Mouse (Mus musculus): Measurements from ENCODE around the gene Naa15.
"Not testable (repeated sequence)": the region's sequence is repeated elsewhere in the genome, so short reads cannot be mapped to it uniquely, and the experiment has no call there.

Naa15 gene

DNA sequence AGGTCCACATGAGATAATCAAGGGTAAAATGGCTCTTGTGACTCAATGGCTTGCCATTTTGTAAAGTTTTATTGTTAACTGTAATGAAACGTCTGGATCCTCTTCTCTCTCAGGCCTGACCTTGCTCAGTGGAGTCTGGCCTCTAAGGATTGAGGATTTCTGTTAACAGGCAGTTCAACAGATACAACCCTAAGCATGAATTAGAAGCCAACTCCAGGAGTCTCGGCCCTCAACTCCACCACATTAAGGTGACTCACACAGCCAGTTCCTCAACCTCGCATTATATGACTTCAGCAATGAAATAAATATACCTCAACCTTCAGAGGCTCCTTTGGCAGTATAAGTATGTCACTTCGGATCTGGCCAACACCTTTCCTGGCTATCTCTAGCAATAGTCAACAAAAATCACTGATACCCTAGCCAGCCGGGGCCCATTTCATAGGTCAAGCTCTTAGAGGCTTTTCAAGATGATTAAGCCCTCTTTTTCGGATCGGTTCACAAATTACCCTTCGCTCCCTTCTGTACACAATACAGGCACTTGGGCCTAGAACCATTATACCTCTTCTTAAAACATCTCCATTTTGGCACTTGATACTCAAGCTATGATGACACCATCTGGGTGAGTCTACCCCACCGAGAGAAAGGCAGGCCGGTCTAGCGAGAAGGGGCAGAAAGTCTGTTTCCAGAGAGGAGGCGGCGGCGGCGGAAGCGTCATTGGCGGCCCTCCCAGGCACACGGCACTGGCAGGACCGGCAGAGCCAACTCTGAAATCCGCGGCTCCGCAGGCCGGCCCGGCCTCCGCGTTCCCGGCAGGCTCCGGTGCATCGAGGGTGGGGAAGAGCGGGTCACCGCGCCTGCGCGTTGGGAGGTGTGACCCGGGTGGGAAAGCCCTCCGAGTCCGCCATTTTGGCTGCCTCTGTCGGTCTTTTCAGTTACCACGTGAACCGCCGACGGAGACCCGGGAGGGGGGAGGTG lies at the start of gene Naa15:
Gene Naa15, plus strand, starts transcription at position 51 of the 975 bp plus-strand sequence.
- DNase-seq (ENCODE audit: low read depth, low spot score) = peak; percentile 97

DNA sequence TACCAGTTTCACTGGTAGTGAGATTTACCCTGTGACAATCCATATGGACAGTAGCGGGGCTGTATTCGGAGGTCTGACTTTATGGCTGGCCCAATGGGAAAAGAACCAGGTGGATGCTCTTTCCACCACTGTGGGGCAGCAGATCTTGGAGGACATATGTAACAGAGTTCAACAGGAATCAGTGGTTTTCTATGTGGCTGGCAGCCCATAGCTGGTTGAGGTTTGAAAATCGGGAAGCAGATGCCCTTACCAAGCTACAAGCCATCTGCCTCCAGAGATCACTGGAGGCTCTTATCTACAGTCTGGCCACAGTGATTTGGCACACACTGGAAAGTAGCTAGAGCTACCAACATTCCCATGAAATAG lies 49.4 kb upstream of the Naa15 start:
- no peak for DNase-seq (ENCODE audit: low read depth, low spot score)

DNA sequence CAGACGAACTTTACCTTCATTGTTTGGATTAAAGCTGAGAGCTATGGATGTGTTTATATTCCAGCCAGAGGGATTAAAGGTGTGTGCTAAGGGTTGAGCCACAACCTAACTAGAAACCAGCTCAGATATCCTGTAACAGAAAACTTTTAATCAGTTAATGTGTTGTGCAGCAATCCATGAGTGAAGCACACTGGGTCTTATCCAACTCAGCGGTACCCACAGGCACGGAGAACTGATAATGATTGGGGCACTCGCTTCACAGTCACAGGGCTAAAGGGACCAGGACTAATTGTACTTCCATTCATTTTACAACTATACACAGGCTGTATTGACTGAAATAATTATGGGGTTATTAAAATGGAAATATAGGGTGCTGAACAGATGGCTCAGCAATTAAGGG lies 48.0 kb upstream of the Naa15 start:
- DNase-seq (ENCODE audit: low read depth, low spot score) = no peak

DNA sequence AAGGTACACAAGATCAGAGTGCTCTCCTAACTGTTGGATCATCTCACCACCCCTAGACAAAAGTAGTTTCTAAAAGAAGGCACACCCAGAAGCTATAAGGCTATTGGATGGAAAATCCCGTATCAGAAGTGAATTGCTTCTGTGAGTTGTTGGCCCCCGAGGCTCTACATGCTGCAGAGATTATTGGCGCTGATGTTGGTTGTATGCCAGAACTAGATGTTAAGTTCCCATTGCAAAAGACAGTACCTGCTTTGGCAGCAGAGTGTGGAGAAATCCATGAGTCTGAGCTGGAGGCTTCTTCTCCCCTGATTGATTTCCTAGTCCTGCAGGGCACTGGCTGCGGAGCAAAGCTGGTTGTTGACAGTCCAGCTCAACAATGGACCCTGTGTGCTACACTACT lies 46.9 kb upstream of the Naa15 start:
- DNase-seq (ENCODE audit: low read depth, low spot score) = no peak

DNA sequence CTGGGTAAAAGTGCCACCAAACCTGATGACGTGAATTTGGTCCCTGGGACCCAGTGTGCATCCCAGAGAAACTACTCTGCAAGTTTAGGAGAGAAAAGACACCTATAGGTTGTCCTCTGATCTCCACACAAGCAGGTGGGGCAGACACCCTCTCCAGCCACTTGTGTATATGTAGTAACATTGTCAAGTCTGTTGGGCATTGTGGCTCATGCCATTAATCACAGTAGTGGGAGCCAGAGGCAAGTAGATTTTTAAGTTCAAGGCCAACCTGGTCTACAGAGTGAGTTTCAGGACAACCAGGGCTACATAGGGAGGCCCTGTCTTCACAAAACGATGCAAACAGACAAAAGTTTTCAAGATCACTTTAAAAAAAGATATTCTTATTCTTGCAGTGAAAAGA lies 43.1 kb upstream of the Naa15 start:
- DNase-seq (ENCODE audit: low read depth, low spot score) = no peak

DNA sequence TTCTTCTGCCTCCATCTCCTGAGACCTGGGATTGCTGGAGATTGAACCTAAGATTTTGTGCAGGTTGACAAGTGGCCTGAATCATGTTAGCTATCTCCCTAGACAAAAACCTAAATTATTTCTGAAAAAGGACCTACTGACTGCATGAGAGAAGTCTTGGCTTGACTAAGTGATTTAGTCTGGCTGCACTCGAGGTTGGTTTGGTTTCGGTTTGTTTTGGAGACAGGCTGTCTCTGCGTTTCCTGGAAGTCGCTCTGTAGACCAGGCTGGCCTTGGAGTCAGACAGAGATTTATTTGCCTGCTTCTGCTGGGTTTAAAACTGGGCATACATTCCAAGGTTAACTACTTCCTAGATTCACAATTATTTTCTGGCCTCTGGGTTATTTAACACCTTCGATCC lies 42.1 kb upstream of the Naa15 start:
- no peak for DNase-seq (ENCODE audit: low read depth, low spot score)

DNA sequence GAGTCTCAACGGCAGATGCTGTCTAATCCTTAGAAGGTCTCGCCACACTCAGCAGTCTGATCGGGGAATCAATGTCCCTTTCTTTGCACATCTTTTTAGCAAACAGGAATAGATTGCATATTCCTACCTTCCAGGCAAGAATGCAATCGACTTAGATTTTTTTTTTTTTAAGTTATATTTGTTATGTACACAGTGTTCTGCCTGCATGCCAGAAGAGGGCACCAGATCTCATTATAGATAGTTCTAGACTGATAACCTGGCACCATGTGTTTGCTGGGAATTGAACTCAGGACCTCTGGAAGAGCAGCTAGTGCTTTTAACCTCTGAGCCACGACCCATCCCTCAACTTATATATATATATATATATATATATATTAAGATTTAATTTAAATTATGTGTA lies 41.4 kb upstream of the Naa15 start:
- DNase-seq (ENCODE audit: low read depth, low spot score) = no peak

DNA sequence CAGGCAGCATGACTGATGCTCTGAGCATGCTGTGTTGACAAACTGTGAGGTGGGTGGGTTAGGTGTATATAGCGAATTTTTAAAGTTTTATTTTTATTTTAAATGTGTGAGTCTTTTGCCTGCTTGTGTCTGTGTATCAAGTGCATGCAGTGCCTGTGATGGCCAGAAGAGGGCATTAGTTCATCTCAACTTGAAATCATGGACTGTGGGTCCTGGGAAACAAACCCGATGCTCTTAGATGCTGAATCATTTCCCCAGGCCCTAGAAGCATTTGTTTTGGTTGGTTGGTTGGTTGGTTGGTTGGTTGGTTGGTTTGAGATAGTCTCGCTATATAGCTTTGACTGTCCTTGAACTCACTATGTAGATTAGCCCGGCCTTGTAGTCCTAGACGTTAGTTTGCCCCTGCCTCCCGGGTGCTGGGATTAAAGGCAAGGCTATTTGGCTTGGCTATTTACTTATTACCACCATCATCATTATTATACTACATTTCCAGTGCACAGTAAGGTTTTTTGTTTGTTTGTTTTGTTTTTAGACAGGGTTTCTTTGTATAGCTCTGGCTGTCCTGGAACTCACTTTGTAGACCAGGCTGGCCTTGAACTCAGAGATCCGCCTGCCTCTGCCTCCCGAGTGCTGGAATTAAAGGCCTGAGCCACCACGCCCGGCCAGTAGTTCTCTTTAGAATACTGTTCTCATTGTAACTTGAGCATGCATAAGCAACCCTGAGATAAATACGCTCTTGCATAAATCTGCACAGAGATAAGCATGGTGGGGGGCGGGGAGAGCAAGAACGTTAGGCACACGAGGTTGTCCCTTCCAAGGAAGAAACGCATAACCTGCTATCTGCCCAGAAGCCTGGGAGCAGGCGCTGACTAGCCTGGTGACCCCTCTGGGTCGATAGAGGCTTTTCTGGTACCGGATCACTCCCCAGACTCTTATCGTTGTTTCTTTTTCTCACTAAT lies 39.4 kb upstream of the Naa15 start:
- peak; percentile 34 for DNase-seq (ENCODE audit: low read depth, low spot score)

DNA sequence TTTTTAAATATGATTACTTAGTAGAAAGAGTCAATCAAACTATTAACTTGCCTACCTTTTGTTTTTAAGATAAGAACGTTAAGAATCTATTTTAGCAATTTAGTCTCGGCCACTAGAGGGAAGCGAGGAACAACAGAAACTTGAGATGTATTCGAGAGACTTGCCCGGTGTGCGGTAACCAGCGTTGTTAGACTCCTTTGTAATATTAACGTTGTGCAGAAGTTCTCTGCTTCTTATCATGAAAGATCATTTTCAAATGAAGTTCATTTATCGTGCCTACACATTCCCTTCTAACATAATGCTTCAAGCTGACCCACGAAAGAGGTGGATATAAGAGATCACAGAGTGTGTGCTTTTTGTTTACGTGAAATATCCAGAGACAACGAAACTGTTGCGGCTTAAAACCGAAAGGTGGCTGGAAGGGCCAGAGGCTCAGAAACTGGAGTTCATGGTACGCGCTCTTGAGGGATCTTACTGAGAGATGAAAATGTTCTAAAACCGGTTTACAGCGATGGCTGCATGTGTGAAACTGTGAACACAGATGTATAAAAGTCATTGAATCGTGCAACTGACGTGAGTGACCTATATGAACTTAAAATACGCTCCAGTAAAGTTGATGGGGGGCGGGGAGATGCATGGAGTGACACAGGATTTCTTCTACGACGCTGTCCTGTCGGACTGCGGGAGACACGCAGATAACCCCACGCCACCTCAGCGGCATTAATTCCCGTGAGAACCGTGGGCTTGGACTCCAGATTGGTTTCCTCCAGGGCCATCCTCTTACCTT lies 36.9 kb upstream of the Naa15 start:
- DNase-seq (ENCODE audit: low read depth, low spot score) = no peak

DNA sequence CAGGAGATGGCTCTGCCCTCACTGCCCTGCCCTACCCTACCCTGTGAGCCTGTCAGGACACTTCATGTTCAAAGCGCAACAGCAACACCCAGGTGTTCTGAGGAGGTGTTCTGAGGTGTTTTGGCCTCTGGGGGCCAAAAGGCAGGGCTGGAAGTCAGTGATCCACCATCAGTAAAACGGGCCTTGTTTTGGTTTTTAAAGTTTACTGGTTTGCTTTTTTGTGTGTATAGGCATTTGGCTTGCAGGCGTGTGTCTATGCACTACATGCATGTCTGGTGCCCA lies 36.3 kb upstream of the Naa15 start:
- DNase-seq (ENCODE audit: low read depth, low spot score) = no peak

DNA sequence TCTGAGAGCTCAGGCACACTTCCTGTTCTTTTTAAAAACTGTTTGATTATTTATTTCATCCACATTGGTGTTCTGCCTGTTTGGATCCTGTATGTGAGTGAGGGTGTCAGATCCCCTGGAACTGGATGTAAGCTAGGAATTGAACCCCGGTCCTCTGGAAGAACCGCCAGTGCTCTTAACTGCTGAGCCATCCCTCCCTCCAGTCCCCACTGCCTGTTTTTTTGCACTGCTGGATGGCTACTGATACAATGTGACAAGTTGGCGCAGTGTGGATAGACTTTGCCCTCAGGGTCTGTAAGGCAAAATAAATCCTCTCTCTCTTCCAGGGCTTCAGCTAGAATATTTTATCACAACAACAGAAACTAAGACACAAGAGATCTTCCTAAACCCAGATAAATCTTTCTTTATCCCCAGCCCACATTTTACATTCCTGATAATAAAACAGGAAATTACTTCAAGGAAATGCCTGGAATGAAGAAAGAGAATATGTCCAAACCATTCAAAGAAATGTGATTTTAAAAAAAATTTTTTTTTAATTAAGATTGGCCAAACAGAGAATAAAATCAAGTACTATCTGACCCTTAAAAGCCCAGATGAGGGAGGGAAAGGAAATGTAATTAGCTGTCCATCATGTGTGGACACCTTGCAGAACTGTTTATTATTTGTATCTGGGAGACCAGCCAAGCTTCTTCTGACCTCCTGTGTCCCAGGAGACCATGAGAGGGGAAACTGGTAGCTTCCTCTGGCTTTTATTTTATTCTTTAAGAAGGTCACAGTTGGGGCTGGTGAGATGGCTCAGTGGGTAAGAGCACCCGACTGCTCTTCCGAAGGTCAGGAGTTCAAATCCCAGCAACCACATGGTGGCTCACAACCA lies 34.9 kb upstream of the Naa15 start:
- DNase-seq (ENCODE audit: low read depth, low spot score) = no peak

DNA sequence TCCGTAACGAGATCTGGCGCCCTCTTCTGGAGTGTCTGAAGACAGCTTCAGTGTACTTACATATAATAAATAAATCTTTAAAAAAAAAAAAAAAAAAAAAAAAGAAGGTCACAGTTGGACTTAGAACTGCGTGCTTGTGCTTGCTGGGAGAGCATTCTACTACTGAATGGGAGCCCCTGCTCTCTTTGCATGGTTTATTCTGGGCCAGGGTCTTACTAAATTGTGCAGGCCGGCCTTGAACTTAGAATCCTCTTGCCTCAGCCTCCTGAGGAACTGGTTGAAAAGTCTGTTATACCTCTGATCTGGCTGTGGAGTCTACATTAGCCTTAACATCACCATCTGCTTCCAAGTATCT lies 34.3 kb upstream of the Naa15 start:
- no peak for DNase-seq (ENCODE audit: low read depth, low spot score)

DNA sequence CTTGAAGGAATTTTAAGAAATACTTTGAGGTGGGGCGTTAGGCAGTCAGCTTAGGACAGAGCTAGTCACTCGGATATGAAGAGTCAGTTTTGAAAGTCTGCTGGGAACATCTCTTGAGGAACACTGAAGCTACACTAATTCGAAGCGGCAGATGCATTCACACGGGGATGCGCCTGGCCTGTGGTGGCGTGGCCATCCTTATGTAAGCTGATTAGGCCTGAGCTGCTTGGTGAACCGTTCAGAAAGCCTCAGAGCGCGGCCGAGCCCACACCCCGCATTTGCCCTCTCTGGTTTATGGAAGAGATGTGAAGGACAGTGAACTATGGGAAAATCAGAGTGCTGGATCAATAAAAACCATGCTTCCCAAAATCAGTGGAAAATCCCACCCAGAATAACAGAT lies 31.5 kb upstream of the Naa15 start:
- DNase-seq (ENCODE audit: low read depth, low spot score) = no peak

DNA sequence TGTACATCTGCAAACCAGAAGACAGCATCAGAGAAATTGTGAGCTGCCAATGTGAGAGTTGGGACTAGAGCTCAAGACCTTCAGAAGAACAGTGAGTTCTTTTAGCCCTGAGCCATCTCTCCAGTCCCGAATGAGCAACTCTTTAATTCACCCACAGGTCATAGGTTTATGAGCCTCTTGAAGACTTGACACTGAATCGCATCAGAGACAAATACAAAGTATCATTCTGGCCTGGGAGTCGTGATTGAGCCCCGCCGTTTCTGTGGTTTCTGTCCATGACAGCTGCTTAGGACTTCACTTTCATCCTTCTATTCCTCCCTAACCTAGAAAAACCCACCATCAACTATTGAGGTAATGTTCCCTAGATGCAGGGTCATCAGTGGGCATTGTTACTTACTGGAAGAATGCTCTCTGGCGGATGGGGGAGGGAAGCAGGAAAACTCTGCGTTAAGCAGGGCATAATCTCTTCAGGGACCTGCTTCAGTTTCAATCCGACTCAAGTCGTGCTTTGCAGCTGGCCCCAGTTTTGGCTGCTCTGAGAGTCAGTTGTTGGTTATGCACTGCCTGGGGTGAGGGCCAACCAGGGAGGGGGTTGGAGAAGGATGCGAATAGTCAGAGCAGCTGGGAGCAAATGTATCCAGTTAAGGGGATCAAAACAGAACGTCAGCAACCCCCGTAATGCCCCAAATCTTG lies 28.4 kb upstream of the Naa15 start:
- DNase-seq (ENCODE audit: low read depth, low spot score) = peak; percentile 56

DNA sequence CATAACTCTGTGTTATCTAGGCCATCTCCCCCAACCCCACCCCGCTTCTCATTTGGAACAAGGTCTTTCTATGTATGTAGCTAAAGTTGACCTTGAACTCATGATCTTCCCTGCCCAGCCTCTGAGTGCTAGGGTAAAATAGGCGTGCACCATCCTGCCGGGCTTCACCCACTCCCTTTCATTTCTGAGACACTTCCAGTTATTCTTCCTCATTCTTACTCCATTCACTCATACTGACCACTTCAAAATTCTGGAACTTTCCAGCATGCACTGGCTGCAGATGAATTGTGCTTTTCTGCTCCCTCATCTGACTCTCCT lies 27.9 kb upstream of the Naa15 start:
- no peak for DNase-seq (ENCODE audit: low read depth, low spot score)

DNA sequence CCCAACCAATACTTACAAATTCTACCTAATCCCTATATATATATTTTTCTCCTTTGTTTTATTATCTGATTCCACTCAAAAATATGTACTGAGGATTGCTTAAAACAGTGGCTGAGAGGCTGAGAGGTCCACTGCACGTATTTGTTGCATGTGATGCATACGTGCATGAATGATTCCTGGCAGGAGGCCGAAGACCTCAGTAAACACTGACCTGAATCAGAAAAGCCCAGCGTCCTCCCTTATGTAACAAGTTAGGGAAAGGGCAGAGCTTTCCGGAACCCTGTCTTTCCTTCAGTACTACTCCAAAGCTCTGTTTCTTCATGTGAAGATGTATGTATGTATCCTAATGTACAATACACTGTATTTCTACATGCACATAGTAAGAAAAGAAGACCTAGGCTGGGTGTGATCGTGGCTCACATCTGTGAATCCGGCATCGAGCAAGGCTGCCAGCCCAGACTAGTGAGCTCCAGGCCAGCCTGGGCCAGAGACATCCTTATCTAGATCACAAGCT lies 27.0 kb upstream of the Naa15 start:
- DNase-seq (ENCODE audit: low read depth, low spot score) = no peak

DNA sequence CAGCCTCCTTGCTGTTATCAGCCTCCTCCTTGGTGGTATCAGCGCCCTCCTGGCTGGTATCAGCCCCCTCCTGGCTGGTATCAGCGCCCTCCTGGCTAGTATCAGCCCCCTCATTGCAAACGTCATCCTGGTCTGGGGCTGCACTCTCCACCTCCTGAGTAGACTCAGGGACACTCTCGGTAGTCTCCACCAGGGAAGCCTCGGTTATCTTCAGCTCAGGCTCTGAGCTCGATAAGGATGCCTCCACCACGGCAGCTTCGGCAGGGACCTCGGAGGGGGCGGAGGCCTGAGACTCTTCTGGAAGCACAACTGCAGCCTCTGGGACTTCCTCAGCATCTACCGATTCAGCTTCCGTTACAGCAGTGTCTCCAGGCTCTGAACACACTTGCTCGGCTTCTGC lies 26.0 kb upstream of the Naa15 start:
- no peak for DNase-seq (ENCODE audit: low read depth, low spot score)

DNA sequence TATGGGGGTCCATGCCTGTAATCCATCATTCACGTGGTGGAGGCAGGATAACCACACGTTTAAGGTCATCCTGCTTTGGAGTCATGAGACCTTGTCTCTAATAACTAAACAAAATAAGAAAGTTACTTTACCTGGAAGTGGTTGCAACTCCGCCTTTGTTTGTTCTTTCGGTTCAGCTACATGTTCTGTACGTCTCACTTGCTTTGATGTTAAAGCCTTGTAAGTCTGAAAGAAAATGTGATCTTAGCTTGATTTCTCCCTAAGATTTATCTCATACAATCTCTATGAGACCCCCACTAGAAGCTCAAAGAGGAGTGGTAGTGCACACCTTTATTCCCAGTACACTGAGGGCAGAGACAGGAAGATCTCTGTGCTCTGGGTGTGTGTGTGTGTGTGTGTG lies 23.9 kb upstream of the Naa15 start:
- DNase-seq (ENCODE audit: low read depth, low spot score) = no peak

DNA sequence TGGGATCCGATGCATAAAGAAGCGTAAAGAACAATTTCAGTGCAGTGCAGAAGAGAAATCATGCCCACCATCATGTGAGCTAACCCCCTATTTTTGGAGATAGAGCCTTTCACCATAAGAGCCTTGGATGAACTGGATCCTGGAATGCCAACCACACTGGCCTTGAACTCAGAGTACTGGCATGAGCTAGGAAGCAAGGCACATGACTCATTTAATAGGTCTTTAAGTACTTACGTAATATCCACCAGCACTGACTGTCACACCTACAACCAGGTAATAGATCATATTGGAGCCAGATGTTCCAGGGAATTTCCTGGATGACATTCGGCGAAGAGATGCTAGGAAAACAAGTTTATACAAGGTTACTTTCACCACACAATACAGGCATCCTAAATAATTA lies 23.4 kb upstream of the Naa15 start:
- no peak for DNase-seq (ENCODE audit: low read depth, low spot score)

DNA sequence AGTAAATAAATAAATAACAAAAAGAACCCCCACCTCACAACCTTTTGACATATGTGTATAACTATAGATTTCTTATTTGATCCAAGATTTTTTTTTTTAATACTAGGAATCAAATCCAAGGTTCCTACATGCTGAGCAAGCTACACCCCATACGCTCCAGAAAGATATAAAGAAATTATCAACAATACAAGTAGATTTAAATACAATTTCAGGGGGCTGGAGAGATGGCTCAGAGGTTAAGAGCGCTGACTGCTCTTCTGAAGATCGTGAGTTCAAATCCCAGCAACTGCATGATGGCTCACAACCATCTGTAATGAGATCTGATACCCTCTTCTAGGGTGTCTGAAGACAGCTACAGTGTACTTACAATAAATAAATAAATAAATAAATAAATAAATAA lies 21.9 kb upstream of the Naa15 start:
- DNase-seq (ENCODE audit: low read depth, low spot score) = not testable (repeated sequence)

Data from skeletal muscle tissue, adult 2 months (tissue).